Mouse (Mus musculus) left cerebral cortex, postnatal 4 days (tissue): ENCODE data around the gene Tbc1d12. TPM values are rescaled to one million over a fixed set of nuclear protein-coding genes. Genes with fewer than 3 reads are reported as not detected.
A peak's percentile ranks its signal among the peaks of the same experiment; 100 is the strongest.
"Not testable (repeated sequence)": the region's sequence is repeated elsewhere in the genome, so short reads cannot be mapped to it uniquely, and the experiment has no call there.

Experiments used
- DNase-seq: peaks from one replicate; pipeline ENCODE4 v3.0.0-alpha.2; 2022
- intact Hi-C: fragments of 180-260 bp; cut with DNase I; formaldehyde crosslinking; loops from one replicate; pipeline ENCODE4 v1.15.1; 2025
- total RNA-seq, 2 experiments: library from RNA; stranded (reverse); gene quantifications; 2 replicates each; pipeline ENCODE4 v1.2.3; 2021

The Tbc1d12 gene
- total RNA-seq, result 10 to 100 TPM; 21.3 to 23.9 TPM

DNA sequence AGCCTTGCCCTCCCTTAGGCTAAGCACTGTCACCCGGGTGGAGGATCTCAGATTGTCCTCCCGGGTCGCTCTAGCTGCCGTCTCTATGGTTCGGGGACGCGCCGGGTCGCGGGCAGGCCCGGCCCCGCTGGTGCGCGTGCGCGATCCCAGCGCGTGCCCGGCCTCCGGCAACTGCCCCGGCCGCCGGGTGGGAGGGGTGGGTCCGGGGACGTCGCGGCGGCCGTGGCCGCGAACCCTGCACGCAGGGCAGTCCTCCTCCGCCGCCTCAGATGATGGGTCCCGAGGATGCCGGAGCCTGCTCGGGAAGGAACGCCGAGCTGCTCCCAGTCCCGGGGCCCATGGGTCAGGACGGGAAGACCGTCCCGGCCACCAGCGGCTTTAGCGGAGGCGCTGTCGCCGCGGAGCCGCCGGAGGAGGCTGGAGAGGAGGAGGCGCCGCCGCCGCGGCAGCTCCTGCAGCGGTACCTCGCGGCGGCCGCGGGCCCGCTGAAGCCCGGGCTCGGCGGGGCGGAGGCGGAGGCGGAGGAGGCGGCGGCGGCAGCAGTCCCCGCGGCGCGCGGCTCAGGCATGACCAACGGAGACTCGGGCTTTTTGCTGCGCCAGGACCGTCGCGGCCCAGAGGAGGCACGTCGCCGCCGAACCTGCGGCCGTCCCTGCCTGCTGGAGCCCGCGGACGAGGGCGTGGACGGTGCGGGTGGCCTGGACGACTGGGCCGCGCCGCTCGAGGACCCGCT, at the start of gene Tbc1d12:
Gene Tbc1d12, plus strand, starts transcription at position 142 of the 733 bp plus-strand sequence.
- peak; percentile 94 for DNase-seq
- intact Hi-C loops, result no loop called here

DNA sequence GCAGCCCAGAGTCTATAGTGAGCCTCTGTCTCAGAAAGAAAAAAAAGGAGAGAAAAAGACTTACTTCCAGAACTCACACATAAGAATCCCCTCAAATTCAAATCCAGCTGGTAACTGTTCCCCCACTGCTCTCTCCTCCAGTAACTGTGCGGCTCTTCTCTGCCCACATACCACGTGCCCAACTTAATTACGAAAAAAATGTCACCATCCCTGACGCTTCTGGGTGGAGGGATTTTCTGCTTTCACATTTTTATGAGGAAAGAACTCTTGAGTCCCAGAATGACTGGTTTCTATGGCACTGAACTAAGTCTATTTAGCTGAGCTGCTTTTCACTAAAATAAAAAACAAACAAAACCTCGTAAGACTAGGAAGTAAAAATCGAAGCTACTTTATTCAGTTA, 48.6 kb upstream of the Tbc1d12 start:
- intact Hi-C loops, result no loop called here
- DNase-seq, result no peak

DNA sequence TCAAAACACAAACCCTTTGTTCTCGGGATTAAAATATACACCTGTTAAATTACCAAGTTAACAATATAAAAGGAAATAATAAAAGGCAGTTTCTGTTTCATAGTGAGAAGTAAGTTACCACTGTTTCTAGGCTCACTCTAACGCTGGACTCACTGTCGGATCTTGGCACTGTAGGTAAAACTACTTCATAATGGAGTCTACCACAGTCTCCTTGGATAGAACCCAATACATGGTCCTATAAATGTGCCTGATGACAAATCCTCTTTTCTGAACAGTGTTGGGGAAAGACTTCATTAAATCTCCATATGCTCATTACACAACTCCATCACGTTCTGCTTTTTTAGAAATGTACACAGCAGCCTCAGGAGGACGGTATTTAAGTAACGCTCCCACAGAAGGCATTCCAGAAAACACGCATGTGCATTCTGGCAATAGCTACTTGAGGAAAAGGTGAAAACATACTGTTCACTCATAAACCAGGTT, 42.8 kb upstream of the Tbc1d12 start:
- intact Hi-C loops, result no loop called here
- DNase-seq, result no peak

DNA sequence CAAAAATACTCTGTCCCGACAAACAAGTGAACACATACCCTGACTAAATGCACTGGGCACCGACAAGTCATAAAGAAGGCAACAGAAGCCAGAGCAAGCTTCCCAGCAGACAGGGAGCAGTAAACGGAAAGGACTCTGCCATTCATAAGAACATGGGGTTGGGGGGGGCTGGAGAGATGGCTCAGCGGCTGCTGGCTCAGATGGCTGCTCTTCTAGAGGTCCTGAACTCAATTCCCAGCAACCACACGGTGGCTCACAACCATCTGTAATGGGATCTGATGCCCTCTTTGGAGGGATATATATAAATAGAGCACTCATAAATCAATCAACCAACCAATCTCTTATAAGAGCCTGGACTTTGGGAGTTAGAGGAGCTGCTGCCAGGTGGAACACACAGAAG, 39.8 kb upstream of the Tbc1d12 start:
- intact Hi-C loops, result no loop called here
- no peak for DNase-seq

DNA sequence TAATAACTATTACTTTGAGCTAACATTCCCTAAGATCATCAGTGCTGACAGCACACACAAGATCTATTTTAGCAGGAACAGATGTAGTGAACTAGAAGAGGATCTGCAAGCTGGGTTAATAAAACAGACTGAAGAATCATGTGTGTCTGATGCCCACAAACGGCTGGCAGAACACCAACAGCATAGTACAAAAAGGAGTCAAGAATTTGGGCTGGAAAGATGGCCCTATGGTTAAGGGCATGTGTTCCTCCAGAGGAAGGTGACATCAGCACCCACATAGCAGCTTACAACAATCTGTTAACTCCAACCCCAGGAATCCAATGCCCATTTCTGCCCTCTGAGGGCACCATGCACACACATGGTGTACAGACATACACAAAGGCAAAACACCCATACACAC, 38.1 kb upstream of the Tbc1d12 start:
- intact Hi-C loops, result no loop called here
- no peak for DNase-seq

DNA sequence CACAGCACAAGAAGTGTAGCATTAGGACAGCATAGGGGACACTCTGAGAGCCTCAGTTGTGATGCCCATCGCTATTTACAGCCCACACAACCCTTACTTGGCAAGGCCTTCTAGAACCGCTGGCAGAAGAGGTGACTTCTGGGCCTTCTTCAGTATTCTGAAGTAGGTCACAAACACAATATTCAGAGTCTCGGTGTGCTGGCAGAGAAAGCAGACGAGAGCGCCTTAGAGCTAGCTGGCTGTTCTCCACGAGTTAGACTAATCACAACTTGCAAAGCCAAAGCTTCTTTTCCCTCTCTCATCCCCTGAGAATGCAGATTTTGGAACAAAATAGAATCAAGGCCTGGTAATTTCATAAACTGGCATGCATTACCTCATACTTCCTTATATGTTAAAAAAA, 37.6 kb upstream of the Tbc1d12 start:
- DNase-seq, result no peak
- intact Hi-C loops, result no loop called here

DNA sequence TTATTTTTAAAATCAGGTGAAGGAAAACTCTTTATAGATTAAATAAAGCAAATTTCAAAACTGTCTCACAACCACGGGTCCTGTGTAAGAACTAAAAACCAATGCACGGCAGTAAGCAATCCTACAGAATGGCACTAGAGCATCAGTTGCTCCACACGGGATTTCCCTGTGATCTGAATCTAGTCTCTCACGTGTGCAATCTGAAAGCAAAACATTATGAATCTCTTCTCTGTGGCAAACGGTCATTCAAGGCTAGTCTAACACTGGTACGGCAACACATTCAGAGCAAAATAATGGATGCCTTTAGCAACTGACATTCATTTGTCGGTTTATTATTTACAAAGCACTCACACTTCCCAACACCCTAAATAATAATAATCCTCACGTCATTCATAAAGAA, 18.2 kb upstream of the Tbc1d12 start:
- intact Hi-C loops, result no loop called here
- no peak for DNase-seq

DNA sequence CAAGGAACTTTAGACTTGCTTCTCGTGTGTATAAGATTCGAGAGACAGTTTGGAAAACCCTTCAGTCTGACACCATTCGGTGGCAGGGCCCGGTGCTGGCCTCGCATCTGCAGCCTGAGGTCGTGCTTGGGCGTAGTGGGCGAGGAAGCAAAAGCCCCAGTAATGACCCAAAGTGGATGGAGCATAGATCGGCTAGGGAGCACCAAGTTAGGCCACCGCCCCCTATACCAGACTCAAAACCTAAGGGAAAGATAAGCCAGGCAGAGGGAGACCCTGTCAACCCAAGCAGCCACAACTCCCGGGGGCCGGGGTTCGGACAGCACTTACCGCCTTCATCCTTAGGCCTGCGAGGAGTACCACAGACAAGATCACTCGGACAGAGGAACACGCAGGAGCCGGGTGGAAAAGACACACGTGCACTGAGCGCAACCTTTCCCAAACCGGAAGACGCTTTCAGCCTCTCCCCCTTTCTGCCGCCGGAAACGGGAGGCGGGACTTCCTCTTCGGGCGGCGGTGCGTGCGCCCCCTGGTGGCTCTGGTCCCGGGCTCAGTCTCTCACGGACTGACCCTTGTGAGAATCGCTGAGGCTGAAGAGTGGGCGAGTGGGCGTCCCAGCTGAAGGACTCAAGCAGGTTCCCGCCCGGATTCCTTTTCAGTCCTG, 17.5 kb upstream of the Tbc1d12 start, which contains the start of gene Noc3l:
Gene Noc3l, minus strand, starts transcription at position 472 of the 661 bp plus-strand sequence.
- peak; percentile 96 for DNase-seq
- intact Hi-C loops, result no loop called here

DNA sequence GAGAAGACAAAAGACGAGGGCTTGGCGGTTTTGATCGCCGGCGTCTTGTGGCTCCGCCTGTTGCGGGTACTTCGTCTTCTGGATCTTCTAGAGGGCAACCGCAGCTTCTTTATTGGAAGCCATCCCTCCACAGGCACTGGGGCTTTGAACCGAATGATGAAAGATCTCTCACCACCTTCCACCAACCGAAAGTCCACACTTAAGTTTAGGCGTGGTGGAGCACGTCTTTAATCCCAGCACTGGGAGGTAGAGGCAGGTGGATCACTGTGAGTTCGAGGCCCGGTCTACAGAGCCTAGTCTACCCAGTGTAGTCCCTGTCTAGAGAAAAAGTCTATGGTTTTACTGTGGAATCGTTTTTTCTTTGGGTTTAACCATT, 17.0 kb upstream of the Tbc1d12 start:
- no peak for DNase-seq
- intact Hi-C loops, result no loop called here

DNA sequence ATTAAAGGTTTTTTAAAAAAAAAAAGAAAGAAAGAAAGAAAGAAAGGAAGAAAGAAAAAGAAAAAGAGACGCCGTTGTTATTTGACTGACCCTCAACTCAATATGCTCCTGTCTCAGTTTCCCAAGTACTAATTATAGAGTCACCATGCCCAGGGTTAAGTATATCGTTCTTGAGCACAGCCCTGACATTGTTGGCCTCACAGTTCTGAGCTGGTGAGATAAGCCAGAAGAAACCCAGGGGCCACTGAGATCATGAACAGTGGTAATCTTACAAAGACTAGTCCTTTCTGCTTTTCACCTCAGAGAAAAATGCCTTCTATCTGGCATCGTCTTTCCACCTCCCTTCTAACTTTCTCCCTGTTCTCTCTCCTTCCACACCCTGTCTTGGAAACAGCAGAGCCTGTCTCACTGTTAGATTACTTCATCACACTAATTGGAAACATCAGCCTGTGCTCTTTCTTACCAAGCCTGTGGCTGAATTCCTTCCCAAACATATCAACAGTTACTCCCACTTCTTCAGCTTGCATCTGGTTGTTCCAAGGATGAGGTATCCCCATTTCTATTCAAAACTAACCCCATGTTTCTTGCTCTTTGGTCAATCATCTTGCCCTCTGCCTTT, 16.1 kb upstream of the Tbc1d12 start:
- DNase-seq, result no peak
- intact Hi-C loops, result no loop called here

DNA sequence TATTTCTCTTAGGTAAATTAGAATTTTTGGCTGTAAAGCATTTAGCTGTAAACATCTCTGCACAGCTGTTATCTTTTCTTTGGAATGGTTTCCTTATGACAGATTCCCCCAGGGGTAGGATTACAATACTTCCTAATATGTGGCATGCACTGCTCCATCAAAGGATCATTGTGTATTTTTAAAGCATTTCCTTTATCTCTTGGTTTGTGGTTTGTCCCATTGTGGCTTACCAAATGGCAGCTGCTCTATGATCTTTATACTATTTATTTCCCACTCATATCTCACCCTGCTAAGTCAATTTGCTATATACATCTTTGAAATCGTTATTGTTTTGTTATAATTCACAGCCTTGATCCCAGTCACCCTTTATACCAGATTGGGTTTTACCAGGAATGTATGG, 3.2 kb upstream of the Tbc1d12 start:
- intact Hi-C loops, result no loop called here

DNA sequence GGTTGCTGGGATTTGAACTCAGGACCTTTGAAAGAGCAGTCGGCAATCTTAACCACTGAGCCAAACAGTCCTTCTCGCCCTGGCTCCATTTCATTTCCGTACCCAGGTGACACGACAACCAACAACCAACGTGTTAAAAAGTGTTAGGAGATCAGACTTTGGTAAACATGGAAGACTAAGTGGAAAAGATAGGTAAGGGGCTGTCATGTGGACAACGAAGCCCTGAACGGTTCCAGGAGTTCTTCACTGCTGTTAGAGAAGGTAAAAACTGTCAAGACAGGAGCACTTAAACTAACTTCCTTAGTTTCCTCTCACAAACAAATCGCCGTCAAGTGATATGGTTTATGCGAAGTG, 318 bp upstream of the Tbc1d12 start:
- intact Hi-C loops, result no loop called here
- DNase-seq, result peak; percentile 2

More for the DNA sequence above, 3.2 kb upstream of the Tbc1d12 start:
- DNase-seq, result no peak

DNA sequence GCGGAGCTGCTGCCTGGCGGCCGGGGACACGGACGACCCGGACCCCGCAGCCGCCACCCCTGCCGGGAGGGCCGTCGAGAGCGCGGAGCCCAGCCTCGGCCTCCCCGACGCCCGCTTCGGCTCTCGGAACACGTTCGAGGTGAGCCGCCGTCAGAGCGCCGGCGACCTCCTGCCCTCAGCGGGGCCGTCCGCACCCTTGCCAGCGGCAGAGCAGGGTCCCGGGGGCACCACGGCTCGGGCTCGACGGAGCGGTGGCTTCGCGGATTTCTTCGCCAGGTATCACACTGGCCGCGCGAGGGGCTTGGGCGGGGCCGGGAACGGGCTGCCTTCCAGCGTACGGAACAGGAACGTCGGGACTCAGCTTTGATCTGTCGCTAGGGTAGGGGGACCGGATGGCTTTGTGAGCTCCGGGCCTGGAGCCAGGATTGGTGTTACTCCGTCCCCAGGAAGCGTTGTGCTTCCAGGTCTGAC, 827 bp downstream of the Tbc1d12 start:
- DNase-seq, result peak; percentile 77
- intact Hi-C loops, result no loop called here

DNA sequence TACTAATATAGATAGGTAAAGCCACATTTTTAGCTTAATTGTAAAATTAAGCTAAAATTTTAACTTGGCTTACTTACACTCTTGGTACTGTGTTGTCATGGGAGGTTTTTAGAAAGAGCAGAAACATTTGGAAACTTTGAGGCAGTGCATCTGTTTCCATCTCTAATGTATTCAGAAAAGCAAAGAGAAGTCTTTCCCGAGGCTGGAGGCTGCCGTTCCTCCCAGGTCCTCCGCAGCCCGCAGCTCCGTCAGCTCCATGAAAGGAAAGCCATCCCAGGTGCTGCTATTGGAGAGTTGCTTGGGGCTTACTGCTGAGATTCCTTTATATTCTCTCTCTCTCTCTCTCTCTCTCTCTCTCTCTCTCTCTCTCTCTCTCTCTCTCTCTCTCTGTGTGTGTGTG, 8.4 kb downstream of the Tbc1d12 start:
- intact Hi-C loops, result no loop called here
- DNase-seq, result no peak

DNA sequence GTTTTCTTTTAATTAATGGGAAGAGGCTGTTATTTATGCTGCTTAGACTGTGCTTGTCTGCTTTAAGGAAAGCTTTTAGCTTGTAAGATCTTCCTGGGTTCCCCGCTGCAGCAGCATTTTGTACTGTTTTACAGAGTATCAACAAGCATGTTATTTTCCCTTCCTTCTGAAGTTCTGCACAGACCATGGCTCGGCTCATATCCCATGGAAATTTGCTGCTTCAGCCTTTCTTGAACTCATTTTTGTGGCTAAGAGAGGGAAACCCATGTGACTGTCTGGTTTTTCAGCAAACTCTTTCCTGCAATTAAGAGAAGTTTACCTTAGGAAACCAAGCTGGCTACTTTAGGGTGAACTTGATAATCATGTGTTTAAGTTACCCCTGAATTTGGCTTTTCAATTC, 10.0 kb downstream of the Tbc1d12 start:
- intact Hi-C loops, result no loop called here
- DNase-seq, result no peak

DNA sequence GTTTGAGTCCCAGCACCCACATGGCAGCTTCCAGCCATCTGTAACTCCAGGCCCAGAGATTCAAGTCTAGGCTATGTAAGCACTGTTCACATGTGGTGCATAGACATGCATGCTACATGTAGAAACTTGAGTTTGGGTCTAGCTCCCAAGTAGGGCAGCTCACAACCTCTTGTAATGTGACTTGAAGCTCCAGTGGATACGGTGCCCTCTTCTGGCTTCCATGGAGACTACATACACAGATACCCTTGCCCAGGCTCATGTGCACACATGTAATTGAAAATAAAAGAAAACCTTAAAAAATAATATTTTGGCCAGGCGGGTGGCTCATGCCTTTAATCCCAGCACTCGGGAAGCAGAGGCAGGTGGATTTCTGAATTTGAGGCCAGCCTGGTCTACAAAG, 21.8 kb downstream of the Tbc1d12 start:
- no peak for DNase-seq
- intact Hi-C loops, result no loop called here

DNA sequence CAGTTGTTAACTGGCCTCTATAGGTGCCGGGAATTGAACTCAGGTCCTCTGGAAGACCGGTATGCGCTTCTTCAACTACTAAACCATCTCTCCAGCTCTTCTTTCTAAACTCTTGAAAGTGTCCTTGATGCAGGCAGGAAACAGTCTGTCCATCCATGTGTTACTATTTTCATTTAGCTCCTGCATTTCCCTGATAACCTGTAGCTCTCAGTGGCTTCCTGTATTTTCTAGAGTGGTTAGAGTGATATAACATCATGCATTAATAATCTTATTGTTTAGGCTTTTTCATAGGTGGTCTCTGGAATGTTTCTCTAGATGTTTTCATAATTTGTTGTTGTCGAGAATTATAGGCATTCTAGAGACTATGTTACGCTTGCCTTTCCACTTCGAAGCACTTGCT, 26.1 kb downstream of the Tbc1d12 start:
- intact Hi-C loops, result no loop called here
- DNase-seq, result no peak

DNA sequence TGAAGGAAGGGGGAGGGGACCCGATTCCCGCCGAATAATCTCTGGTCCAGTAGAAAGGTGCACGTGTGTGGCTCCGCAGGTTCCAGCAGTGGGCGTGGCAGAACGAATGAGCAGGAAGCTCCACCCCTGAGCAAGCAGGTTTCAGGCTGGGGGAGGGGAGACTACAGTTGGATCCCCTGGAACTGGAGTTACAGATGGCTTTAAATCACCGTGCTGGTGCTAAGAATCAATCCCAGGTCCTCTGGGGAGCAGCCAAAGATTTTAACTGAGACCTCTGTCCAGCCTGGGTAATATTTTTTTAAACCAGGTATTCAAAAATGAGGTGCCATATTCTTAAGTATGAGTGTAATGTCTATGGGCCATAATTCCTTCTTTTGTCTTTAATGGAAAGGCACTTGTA, 38.4 kb downstream of the Tbc1d12 start:
- intact Hi-C loops, result not testable (repeated sequence)

DNA sequence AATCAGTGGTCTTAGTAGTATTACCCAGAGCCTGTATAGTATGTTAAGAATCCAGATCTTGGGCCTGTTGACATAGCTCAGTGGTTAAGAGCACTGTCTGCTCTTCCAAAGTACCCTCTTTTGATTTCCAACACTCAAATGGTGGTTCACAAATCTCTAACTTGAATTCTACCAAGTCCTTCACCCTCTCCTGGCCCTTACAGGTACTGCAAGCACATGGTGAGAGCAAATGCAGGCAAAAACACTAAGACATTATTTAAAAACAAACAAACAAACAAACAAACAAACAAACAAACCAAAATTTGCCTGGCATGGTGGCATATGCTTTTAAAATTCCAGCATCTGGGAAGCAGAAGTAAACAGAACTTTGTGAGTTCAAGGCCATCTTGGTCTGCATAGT, 43.9 kb downstream of the Tbc1d12 start:
- no peak for DNase-seq
- intact Hi-C loops, result no loop called here

More for the DNA sequence above, 38.4 kb downstream of the Tbc1d12 start:
- DNase-seq, result not testable (repeated sequence)

DNA sequence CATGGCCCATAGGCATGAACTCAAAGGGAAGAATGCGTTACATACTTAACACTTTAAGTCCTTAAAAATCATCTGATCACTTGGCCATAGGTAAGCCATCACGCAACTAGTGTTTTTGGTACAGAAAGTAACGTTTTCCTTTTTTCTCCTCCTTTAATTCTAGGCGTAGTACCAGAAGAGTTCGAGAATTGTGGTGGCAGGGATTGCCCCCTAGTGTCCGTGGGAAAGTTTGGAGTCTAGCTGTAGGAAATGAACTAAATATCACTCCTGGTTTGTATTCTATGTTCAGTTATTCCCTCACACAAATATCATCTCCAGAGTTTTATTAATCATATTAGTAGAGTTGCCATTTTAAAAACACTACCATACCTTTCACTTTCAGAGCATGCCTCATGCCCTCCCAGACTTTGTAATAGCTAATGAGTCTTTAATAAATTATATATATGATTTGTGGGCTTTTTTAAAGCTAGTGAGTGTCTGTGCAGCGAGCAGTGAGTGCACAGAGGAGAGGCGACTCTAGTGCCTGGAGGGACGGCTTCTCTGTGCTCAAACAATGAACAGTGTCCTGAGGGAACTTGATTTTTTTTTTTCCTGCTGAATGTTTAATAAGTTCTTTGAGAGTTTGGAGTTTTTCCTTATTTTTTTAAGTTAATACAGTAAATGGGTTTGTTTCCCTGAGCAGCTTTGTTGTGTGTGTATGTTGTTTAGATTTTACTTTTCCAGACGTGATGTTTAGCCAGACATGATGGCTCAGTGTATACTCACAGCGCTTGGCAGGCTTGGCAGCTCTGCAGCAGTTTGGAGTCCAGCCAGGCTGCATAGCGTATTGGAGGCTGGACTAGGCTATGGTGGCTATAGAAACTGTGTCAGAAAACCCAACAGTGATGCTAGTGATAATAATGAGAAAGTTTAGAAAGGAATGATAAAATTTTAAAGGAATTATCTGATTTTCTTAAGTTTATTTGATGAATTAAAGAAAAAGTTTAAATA, 65.1 kb downstream of the Tbc1d12 start:
- peak; percentile 73 for DNase-seq
- intact Hi-C loops, result no loop called here

DNA sequence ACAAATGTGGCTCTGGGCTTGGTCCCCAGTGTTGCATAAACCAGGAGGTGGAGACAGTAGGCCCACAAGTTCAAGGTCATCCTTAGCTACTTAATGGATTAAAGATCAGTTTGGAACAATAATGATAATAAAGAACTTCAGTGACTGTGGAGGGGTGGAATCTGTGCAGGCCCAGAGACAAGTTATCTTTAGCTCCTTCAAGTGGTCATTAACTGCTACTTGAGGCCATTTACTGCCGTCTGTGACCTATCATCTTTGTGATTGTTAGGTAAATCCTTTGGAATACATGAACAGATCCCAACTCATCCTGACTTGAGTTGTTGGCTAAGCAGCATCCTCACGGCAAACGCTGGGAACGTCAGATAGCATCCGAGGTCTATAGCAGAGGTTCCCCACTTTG, 66.1 kb downstream of the Tbc1d12 start:
- DNase-seq, result no peak
- intact Hi-C loops, result no loop called here
